Mouse (Mus musculus): Measurements from ENCODE around the gene Olfr963. TPM values are rescaled to one million over a fixed set of nuclear protein-coding genes. Genes with fewer than 3 reads are reported as not detected.
"Not testable (repeated sequence)": the region's sequence is repeated elsewhere in the genome, so short reads cannot be mapped to it uniquely, and the experiment has no call there.

The Olfr963 gene
- not detected for total RNA-seq (2021)

- intact Hi-C loops (cut with DNase I): no loop called here
- DNase-seq (ENCODE audit: low spot score in 2 of 2): no peak
These were observed at the start of gene Olfr963 for GRCm38 (mm10) chr9:39666905-39667304. TSS of gene Olfr963 (plus strand) at chr9:39667205.

GRCm38 (mm10) chr9:39621073-39621472, 45.9 kb upstream of the Olfr963 start, which contains the start of gene Olfr960:
TSS of gene Olfr960 (plus strand) at chr9:39621373.
- intact Hi-C loops (cut with DNase I): no loop called here

DNA sequence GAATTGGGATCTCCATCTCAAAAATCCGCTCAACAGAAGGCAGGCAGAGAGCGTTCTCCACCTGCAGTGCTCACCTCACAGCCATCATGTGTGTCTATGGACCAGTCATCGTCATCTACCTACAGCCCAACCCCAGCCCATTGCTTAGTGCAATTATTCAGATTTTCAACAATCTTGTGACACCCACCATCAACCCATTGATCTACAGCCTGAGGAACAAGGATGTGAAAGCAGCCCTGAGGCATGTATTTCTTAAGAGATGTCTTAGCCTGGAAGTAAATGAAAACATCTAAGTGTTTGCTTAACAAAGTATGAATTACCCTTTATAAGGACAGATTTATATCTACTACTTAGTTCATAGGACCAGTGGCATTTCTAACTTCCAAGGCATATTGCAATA, 43.2 kb upstream of the Olfr963 start:
- no peak for DNase-seq (ENCODE audit: low spot score in 2 of 2)
- intact Hi-C loops (cut with DNase I): no loop called here

More at GRCm38 (mm10) chr9:39621073-39621472, 45.9 kb upstream of the Olfr963 start, which contains the start of gene Olfr960:
- no peak for DNase-seq (ENCODE audit: low spot score in 2 of 2)

- intact Hi-C loops (cut with DNase I): no loop called here
- no peak for DNase-seq (ENCODE audit: low spot score in 2 of 2)
These were observed 42.3 kb upstream of the Olfr963 start for GRCm38 (mm10) chr9:39624711-39625110.

GRCm38 (mm10) chr9:39629069-39629468, 37.9 kb upstream of the Olfr963 start:
- no peak for DNase-seq (ENCODE audit: low spot score in 2 of 2)
- intact Hi-C loops (cut with DNase I): no loop called here

DNA sequence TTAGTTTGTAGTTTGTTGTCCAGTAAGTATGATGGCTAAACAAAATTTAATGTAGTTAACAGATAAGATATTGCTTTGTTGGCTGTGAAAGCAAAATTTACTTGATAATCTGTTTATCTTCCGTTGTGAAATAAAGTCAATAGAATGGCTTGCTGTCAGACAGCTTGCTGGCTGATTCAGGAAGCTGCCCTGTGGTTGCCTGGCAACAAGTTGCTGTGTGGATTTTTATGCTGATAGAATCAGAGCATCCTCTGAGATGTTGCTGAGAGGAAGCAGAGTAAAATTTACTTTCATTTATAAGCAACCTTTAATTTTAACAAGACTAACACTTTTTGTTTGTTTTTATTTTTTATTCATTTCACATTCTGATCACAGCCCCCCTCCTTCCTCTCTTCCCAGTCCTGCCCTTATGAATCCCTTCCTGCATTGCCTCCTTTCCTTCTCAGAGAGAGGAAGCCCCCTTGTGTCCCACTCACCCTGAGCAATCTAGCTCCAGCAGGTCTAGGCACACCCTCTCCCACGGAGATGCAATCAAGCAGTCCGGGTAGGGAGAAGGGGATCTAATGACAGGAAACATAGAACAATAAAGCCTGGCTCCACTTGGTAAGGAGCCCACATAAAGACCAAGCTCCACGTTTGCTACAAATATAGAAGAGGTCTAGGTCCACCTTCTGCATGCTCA, 33.0 kb upstream of the Olfr963 start:
- intact Hi-C loops (cut with DNase I): no loop called here
- peak; percentile 31 to 36 for DNase-seq (ENCODE audit: low spot score in 2 of 2)

DNA sequence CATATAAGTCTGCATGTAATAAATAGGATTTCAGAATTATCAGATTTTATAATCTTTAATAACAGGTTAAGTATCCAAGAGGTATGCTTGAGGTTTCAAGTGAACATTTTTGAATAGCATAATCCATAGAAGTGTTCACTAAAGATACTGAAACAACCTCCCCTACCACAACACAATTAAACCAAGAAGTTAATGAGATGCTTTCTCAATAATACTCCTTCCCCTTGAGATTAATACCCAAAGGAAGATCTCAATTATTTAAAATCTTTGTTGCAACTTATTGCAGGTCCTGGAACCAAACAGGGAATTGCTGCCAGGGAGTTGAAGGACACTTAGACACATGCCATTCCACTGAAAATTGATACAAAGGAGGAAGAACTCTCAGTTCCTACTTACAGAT, 22.2 kb upstream of the Olfr963 start, which contains the start of gene Olfr961:
Gene Olfr961, plus strand, starts transcription at position 301 of the 400 bp plus-strand sequence.
- DNase-seq (ENCODE audit: low spot score in 2 of 2): no peak
- intact Hi-C loops (cut with DNase I): no loop called here

- DNase-seq (ENCODE audit: low spot score in 2 of 2): no peak
- intact Hi-C loops (cut with DNase I): no loop called here
These were observed 19.6 kb upstream of the Olfr963 start for GRCm38 (mm10) chr9:39647382-39647781.

GRCm38 (mm10) chr9:39654756-39655396, 12.1 kb upstream of the Olfr963 start:
- DNase-seq (ENCODE audit: low spot score in 2 of 2): no peak
- intact Hi-C loops (cut with DNase I): no loop called here

- intact Hi-C loops (cut with DNase I): no loop called here
- DNase-seq (ENCODE audit: low spot score in 2 of 2): no peak
These were observed 2.7 kb downstream of the Olfr963 start for GRCm38 (mm10) chr9:39669723-39670122.

DNA sequence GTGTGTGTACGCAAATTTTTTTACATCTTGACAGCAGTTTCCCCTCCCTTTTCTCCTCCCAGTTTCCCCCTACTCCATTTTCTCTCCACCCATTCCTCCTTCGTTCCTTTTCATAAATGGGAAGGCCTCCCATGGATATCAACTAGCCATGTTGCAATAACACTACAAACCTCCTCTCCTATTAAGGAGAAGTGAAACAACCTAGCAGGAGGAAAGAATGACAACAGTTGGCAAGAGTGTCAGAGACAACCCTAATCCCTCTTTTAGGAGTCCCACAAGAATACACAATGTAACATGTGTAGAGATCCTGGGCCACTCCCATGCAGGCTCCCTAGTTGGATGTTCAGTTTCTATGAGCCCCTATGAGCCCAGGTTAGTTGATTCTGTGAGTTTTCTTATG, 7.8 kb downstream of the Olfr963 start:
- DNase-seq (ENCODE audit: low spot score in 2 of 2): no peak
- intact Hi-C loops (cut with DNase I): no loop called here

DNA sequence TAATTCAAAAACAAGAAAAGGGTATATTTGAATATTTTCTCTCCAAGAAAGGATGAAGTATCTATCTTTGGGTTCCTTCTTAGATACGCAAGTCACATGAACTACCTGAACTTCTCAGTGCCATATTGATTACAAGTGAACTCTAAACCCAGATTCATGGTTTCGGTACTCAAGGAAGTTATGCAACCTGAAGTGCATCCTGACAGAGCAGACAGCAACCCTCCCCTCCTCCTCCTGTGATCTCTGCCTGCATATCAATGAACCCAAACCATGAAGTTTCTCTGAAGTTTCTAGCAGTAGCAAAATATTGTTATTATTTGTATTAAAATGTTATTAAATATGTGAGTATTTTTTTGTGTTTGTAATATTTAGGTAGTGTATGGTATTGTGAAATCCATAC, 11.6 kb downstream of the Olfr963 start:
- DNase-seq (ENCODE audit: low spot score in 2 of 2): no peak
- intact Hi-C loops (cut with DNase I): no loop called here

DNA sequence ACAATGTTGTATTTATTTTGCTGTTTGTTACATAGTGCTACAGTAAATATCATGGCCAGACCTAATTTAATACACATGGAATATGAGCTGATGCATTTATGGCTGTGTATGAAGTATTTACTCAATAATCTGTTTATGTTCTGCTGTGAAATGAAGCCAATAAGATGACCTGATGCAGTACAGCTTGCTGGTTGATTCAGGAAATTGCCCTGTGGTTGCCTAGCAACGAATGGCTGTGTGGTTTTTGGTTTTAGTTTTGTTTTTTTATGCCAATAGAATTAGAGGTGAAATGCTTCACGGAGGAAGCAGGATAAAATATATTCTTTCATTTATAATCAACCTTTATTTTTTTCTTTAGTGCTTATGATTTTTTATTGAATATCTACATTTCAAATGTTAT, 12.3 kb downstream of the Olfr963 start:
- no peak for DNase-seq (ENCODE audit: low spot score in 2 of 2)
- intact Hi-C loops (cut with DNase I): no loop called here

DNA sequence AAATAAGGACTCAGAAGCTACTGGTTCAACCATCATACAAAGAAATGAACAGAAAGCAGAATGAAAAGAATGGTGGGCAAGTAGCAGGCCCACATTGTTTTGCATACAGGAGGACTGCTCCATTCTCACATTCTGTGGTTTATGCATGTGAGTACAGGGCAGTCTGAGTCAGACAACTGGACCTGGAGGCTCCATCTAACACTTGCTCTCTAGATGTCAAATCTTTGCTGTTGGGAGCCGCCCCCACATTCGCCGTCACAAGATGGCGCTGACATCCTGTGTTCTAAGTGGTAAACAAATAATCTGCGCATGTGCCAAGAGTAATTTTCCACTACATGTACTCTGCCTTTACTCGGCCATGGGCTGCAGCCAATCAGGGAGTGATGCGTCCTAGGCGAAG, 34.1 kb downstream of the Olfr963 start:
- intact Hi-C loops (cut with DNase I); DNase-seq (ENCODE audit: low spot score in 2 of 2): not testable (repeated sequence)

GRCm38 (mm10) chr9:39707017-39707416, 40.0 kb downstream of the Olfr963 start, which contains the start of gene Olfr149:
TSS of gene Olfr149 (minus strand) at chr9:39707117.
- no peak for DNase-seq (ENCODE audit: low spot score in 2 of 2)
- intact Hi-C loops (cut with DNase I): no loop called here

- intact Hi-C loops (cut with DNase I): no loop called here
- DNase-seq (ENCODE audit: low spot score in 2 of 2): no peak
These were observed 42.0 kb downstream of the Olfr963 start for GRCm38 (mm10) chr9:39708958-39709357.

DNA sequence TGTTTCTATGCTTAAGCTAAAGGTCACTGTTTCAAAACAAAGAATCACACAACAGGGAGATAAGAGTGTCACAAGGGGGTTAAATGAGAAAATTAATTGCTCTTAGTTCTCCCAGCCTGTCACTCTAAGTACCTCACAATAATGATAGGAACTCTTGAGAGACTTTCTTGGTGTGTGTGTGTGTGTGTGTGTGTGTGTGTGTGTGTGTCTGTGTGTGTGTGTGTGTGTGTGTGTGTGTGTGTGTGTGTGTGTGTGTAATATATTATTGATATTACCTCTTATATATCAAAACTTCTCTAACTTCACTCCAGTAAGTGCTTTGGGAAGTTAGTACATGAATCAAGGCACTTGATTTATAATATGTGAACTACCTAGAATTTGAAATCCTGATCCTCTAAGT, 44.0 kb downstream of the Olfr963 start, which contains the start of gene Olfr965:
Gene Olfr965, plus strand, starts transcription at position 301 of the 400 bp plus-strand sequence.
- intact Hi-C loops (cut with DNase I): no loop called here
- DNase-seq (ENCODE audit: low spot score in 2 of 2): no peak

All from left cerebral cortex, postnatal 25 days (tissue).